Mouse (Mus musculus) kidney, embryonic 14.5 days (tissue): Measurements from ENCODE around the gene Cmip. TPM values are rescaled to one million over a fixed set of nuclear protein-coding genes. Genes with fewer than 3 reads are reported as not detected.

ENCODE experiments used
- ATAC-seq: fragments of 200-750 bp; cut with Nextera tagmentation; 2 replicates; pipeline ENCODE4 v1.8.0; 2017; ENCODE audit warnings: moderate number of reproducible peaks, mild to moderate bottlenecking, moderate TSS enrichment, moderate library complexity; ENCODE audit not compliant: low FRiP score, low TSS enrichment
- H3K27ac ChIP-seq: fragments of 300-500 bp; sonication (generic); 2 replicates; pipeline ENCODE4 v1.5.1; 2014; ENCODE audit warnings: low read depth, mild to moderate bottlenecking, low read length, moderate library complexity, mixed read lengths
- H3K27me3 ChIP-seq: fragments of 300-500 bp; sonication (generic); 2 replicates; pipeline ENCODE4 v1.6.1; 2014; ENCODE audit warnings: mild to moderate bottlenecking, low read length; ENCODE audit not compliant: control insufficient read depth, insufficient read depth
- H3K36me3 ChIP-seq: fragments of 300-500 bp; sonication (generic); 2 replicates; pipeline ENCODE4 v1.6.1; 2014; ENCODE audit warnings: low read length, mixed read lengths; ENCODE audit not compliant: control insufficient read depth, insufficient read depth
- H3K4me1 ChIP-seq: fragments of 300-500 bp; sonication (generic); 2 replicates; pipeline ENCODE4 v1.6.1; 2014; ENCODE audit warnings: low read length, mixed read lengths; ENCODE audit not compliant: control insufficient read depth, insufficient read depth
- H3K4me2 ChIP-seq: fragments of 300-500 bp; sonication (generic); replicated peaks from 2 replicates; pipeline ENCODE4 v1.6.1; 2014; ENCODE audit warnings: low read depth, mild to moderate bottlenecking, low read length
- H3K4me3 ChIP-seq: fragments of 300-500 bp; sonication (generic); 2 replicates; pipeline ENCODE4 v1.5.1; 2014; ENCODE audit warnings: mild to moderate bottlenecking, low read length
- H3K9ac ChIP-seq: fragments of 300-500 bp; sonication (generic); 2 replicates; pipeline ENCODE4 v1.6.1; 2014; ENCODE audit warnings: low read depth, mild to moderate bottlenecking, low read length, moderate library complexity
- H3K9me3 ChIP-seq: fragments of 300-500 bp; sonication (generic); 2 replicates; pipeline ENCODE4 v1.6.1; 2016; ENCODE audit warnings: low read length; ENCODE audit not compliant: control insufficient read depth
- WGBS: fragments of 180-500 bp; shearing (Covaris S2); extraction: QIAGEN DNeasy Blood & Tissue Kit; methylation state at CpG from one replicate; pipeline ENCODE4 v1.1.7; 2014; 5-methylcytosine and 5-hydroxymethylcytosine counted together
- polyA plus RNA-seq: library from polyadenylated mRNA; unstranded; fragments of >200 nt; fragmentation: Nextera tagmentation; extraction: Ambion mirVana; gene quantifications from 2 replicates; pipeline ENCODE4 v1.2.1, GENCODE M21; 2014

Cmip gene
- polyA plus RNA-seq, 1 experiment from 2014 or later: 22.9 TPM

DNA sequence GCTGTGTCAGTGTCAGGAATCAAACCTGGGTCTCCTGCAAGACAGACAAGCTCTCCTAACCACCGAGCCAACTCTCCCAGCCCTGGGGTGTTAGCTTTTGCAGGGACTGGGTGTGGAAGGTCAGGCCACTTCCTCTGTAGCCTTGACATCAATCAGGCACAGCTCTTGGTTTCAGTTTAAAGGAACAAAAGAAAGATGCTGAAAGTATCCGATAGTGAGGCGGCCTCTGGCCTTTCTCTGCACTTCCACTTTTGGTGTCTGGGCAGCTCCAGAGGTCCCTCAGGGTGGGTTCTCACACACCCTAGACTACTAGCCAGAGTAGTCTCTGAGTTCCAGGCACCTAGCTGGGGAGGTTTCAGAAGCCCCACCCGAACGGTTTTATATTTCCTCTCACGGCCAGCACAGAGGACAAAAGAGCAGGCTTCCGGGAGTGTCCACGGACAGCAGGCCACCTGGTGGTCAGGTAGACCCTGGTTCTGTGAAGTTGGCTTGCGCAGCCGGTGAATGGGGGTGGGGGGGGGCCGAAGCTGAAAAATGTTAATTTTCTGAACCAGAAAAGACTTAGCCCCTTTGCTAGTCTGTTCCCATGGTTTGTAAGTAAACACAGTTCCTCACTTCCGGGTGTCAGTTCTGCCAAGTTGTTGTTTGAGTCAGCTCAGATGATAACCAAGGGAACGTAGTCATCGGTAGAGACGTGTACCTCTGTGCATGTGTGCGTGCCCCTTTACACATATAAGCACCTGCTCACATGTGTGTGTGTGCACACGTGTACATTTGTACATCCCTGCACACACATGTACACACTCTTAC lies 25.5 kb downstream of the Cmip start:
- no peak overlapping the region; the same call in 1 of the 2 replicates for H3K4me2 ChIP-seq
- H3K4me3 ChIP-seq: no peak overlapping the region
- peaks cover 21% of the 10 kb centered on the region; the same call in 1 of the 2 replicates for H3K4me1 ChIP-seq
- H3K27me3 ChIP-seq: no peaks in the 10 kb centered on the region
- peak overlapping the region; percentile 67; the same call in 1 of the 2 replicates for H3K27ac ChIP-seq
- H3K36me3 ChIP-seq: peaks cover 4% of the 10 kb centered on the region; the same call in 1 of the 2 replicates
- no peaks in the 10 kb centered on the region for H3K9me3 ChIP-seq
- peak overlapping the region; percentile 18; the same call in 1 of the 2 replicates for H3K9ac ChIP-seq
- 42% methylated on average over 17 of the region's 17 CpGs for WGBS
- ATAC-seq: 0 out of 2 replicates have a peak, but pooled peaks have one; percentile 20

DNA sequence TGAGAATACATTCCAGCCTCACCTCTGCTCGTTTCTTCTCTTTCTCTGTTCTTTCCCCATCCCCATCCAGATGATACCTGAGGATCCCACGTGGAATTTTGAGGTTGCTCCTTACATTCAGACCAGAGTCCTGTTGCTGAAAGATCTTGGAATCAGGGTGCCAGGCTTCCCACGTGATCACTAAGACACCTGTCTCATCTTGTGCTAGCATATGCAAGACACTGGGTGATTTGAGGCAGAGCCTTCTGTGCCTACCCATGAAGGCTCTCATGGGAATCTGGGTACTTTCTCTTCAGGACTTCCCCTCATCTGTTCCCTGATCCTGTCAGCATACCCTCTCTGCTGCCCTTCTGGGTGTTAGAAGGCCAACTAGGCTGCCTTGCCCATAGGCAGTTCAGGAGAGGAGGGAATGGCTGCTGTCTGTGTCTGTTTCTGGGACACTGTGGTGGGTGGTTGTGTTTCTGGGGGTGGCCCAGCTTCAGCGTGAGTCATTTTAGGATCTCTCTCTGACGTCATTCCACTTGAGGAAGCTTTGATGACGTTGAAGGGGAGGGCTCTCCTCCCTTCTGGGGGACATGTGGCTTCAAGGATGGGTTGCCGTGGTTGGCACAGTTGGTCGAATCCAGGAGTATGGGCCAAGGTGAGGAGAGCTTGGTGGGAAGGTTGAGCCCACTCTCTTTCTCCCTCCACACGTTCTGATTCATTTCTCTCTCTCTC lies 28.1 kb downstream of the Cmip start:
- WGBS: 75% methylated on average over 9 of the region's 9 CpGs
- H3K4me3 ChIP-seq: no peak overlapping the region
- H3K9me3 ChIP-seq: no peaks in the 10 kb centered on the region

DNA sequence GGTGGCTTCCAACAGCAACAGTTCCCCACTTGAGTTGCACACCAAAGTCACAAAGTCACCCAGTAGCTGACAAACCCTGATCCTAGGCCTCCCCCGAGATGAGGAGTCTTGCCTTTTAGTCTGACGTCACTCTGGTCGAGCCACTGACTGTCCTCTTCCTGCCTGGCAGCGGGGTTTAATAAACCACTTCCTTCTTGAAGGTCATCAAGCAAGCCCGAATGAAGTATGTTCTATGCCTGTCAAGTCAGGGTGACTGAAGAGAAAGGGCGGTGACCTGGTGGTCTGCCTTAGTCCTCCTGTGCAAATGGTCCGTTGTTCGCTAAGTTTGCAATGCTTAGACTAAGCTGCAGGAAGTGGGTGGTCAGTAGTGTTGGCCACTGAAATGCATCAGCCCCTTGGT lies 31.1 kb downstream of the Cmip start:
- Histone ChIP-seq H3K27ac (no peak overlapping the region), H3K4me2 (no peak overlapping the region), H3K9me3 (no peaks in the 10 kb centered on the region), H3K4me3 (no peak overlapping the region), H3K36me3 (peaks cover 4% of the 10 kb centered on the region; the same call in 1 of the 2 replicates), H3K27me3 (no peaks in the 10 kb centered on the region), H3K9ac (no peak overlapping the region), H3K4me1 (0 out of 2 replicates have a peak, but pooled peaks cover 9% of the 10 kb centered on the region)
- ATAC-seq: no peak
- WGBS: 61% methylated on average over 8 of the region's 8 CpGs

More for the DNA sequence above, 28.1 kb downstream of the Cmip start:
- H3K27ac ChIP-seq: no peak overlapping the region
- no peak overlapping the region for H3K4me2 ChIP-seq
- H3K36me3 ChIP-seq: peaks cover 4% of the 10 kb centered on the region; the same call in 1 of the 2 replicates
- peaks cover 15% of the 10 kb centered on the region; the same call in 1 of the 2 replicates for H3K4me1 ChIP-seq
- H3K9ac ChIP-seq: no peak overlapping the region
- no peaks in the 10 kb centered on the region for H3K27me3 ChIP-seq
- no peak for ATAC-seq

GRCm38 (mm10) chr8:117289016-117289415 lies 32.2 kb downstream of the Cmip start:
- no peaks in the 10 kb centered on the region for H3K9me3 ChIP-seq
- WGBS: 80% methylated on average over 9 of the region's 9 CpGs
- peaks cover 4% of the 10 kb centered on the region; the same call in 1 of the 2 replicates for H3K36me3 ChIP-seq
- no peak overlapping the region for H3K9ac ChIP-seq
- H3K27ac ChIP-seq: no peak overlapping the region
- H3K4me2 ChIP-seq: no peak overlapping the region
- peaks cover 18% of the 10 kb centered on the region for H3K4me1 ChIP-seq
- ATAC-seq: no peak
- H3K4me3 ChIP-seq: no peak overlapping the region
- no peaks in the 10 kb centered on the region for H3K27me3 ChIP-seq

DNA sequence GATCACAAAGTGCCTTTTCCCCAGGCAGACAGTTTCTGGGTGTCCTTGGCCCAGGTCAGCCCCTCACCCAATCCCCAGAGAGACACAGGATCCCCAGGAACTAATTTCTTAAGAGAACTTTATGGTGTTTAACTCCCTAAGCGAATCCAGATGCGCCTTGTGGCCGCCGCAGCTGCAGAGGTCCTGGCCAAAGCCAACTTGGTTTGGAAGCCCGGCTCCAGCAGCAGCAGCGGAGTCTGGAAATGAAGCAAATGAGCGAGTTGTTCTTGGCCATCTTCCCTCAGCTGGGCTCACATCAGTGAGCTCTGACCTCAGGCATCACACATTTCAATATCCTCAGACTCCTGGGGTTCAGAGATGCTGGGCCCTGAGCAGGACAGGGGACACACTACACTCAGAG lies 33.6 kb downstream of the Cmip start:
- no peak for ATAC-seq
- 61% methylated on average over 7 of the region's 7 CpGs for WGBS

GRCm38 (mm10) chr8:117292262-117292661 lies 35.4 kb downstream of the Cmip start:
- Histone ChIP-seq H3K36me3 (no peaks in the 10 kb centered on the region), H3K4me3 (no peak overlapping the region), H3K9ac (no peak overlapping the region), H3K9me3 (no peaks in the 10 kb centered on the region), H3K4me1 (peaks cover 27% of the 10 kb centered on the region), H3K4me2 (no peak overlapping the region), H3K27ac (no peak overlapping the region), H3K27me3 (no peaks in the 10 kb centered on the region)
- no peak for ATAC-seq
- 34% methylated on average over 8 of the region's 8 CpGs for WGBS

More for the DNA sequence above, 33.6 kb downstream of the Cmip start:
- Histone ChIP-seq H3K4me3 (no peak overlapping the region), H3K4me1 (peaks cover 27% of the 10 kb centered on the region), H3K27ac (no peak overlapping the region), H3K27me3 (no peaks in the 10 kb centered on the region), H3K4me2 (no peak overlapping the region), H3K9me3 (no peaks in the 10 kb centered on the region), H3K9ac (no peak overlapping the region), H3K36me3 (peaks cover 4% of the 10 kb centered on the region; the same call in 1 of the 2 replicates)

GRCm38 (mm10) chr8:117294812-117295211 lies 37.9 kb downstream of the Cmip start:
- no peaks in the 10 kb centered on the region for H3K27me3 ChIP-seq
- no peak overlapping the region for H3K4me2 ChIP-seq
- no peaks in the 10 kb centered on the region for H3K36me3 ChIP-seq
- peaks cover 30% of the 10 kb centered on the region for H3K4me1 ChIP-seq
- WGBS: 82% methylated on average over 10 of the region's 10 CpGs
- ATAC-seq: no peak
- H3K4me3 ChIP-seq: no peak overlapping the region
- H3K9ac ChIP-seq: no peak overlapping the region
- H3K9me3 ChIP-seq: no peaks in the 10 kb centered on the region
- H3K27ac ChIP-seq: no peak overlapping the region

DNA sequence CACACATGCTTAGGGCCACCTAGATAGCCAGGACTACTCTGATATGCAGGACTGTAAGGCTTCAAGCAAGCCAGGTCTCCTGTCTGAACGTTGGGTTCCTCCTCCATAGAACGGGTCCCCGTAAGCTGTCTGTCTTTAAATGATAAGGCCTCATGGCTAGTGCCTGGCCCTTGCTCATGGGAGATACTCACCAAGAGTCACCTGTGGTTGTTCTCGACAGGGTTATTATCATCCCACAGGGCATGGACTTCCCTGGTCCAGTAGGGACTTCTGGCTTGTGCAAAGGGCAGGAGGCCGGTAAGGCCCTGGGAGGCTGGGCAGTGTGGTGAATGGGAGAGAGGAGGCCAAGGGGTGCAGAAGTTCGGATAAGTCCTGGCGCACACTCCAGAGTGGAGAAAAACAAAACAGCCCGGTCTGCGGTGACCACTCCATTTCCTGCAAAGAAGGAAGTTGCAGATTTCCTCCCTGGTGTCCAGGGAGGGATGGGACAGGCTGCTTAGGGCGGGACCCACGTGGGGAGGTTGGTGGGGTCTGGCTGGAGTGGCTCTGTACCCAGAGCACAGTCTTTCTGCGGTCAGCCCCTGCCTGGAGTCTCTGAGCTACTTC lies 41.2 kb downstream of the Cmip start:
- WGBS: 63% methylated on average over 12 of the region's 12 CpGs
- H3K4me1 ChIP-seq: peaks cover 36% of the 10 kb centered on the region
- H3K36me3 ChIP-seq: no peaks in the 10 kb centered on the region
- no peaks in the 10 kb centered on the region for H3K27me3 ChIP-seq
- H3K9ac ChIP-seq: no peak overlapping the region
- H3K27ac ChIP-seq: no peak overlapping the region
- no peak overlapping the region for H3K4me2 ChIP-seq
- ATAC-seq: no peak
- H3K9me3 ChIP-seq: no peaks in the 10 kb centered on the region
- H3K4me3 ChIP-seq: no peak overlapping the region
